Mouse (Mus musculus) kidney, embryonic 15.5 days (tissue): Measurements from ENCODE around the gene Slc35c2. TPM values are rescaled to one million over a fixed set of nuclear protein-coding genes. Genes with fewer than 3 reads are reported as not detected.

Source experiments
- ATAC-seq: fragments of 200-750 bp; cut with Nextera tagmentation; replicated peaks from 2 replicates; pipeline ENCODE4 v1.8.0; 2017; ENCODE audit warnings: moderate TSS enrichment; ENCODE audit not compliant: low FRiP score
- H3K27ac ChIP-seq: fragments of 300-500 bp; sonication (generic); 2 replicates; pipeline ENCODE4 v1.5.1; 2015; ENCODE audit warnings: mild to moderate bottlenecking, inconsistent platforms
- H3K27me3 ChIP-seq: fragments of 300-500 bp; sonication (generic); 2 replicates; pipeline ENCODE4 v1.6.1; 2015; ENCODE audit warnings: inconsistent platforms
- H3K36me3 ChIP-seq: fragments of 300-500 bp; sonication (generic); 2 replicates; pipeline ENCODE4 v1.6.1; 2015; ENCODE audit warnings: inconsistent platforms
- H3K4me1 ChIP-seq: fragments of 300-500 bp; sonication (generic); 2 replicates; pipeline ENCODE4 v1.6.1; 2015; ENCODE audit warnings: inconsistent platforms
- H3K4me2 ChIP-seq: fragments of 300-500 bp; sonication (generic); 2 replicates; pipeline ENCODE4 v1.6.1; 2015; ENCODE audit warnings: moderate library complexity, mild to moderate bottlenecking, inconsistent platforms
- H3K4me3 ChIP-seq: fragments of 300-500 bp; sonication (generic); replicated peaks from 2 replicates; pipeline ENCODE4 v1.5.1; 2015; ENCODE audit warnings: mild to moderate bottlenecking, inconsistent platforms
- H3K9ac ChIP-seq: fragments of 300-500 bp; sonication (generic); 2 replicates; pipeline ENCODE4 v1.6.1; 2015; ENCODE audit warnings: mild to moderate bottlenecking, inconsistent platforms
- H3K9me3 ChIP-seq: fragments of 300-500 bp; sonication (generic); replicated peaks from 2 replicates; pipeline ENCODE4 v1.6.1; 2016; ENCODE audit warnings: inconsistent platforms
- WGBS: fragments of 180-500 bp; shearing (Covaris S2); methylation state at CpG from one replicate; pipeline ENCODE4 v1.1.7; 2015; ENCODE audit warnings: mixed read lengths; 5-methylcytosine and 5-hydroxymethylcytosine counted together
- polyA plus RNA-seq: library from polyadenylated mRNA; unstranded; fragments of >200 nt; fragmentation: Nextera tagmentation; extraction: Ambion mirVana; gene quantifications from 2 replicates; pipeline ENCODE4 v1.2.1, GENCODE M21; 2015

Gene Slc35c2
- polyA plus RNA-seq, 1 experiment from 2014 or later = 53.7 TPM

GRCm38 (mm10) chr2:165270858-165271257 is 16.8 kb downstream of the Slc35c2 start:
- no peak overlapping the region for H3K27ac ChIP-seq
- ATAC-seq = no peak
- H3K9ac ChIP-seq = no peak overlapping the region
- H3K36me3 ChIP-seq = no peaks in the 10 kb centered on the region
- no peak overlapping the region for H3K4me2 ChIP-seq
- peaks cover 34% of the 10 kb centered on the region for H3K4me1 ChIP-seq
- no peak overlapping the region for H3K4me3 ChIP-seq
- H3K27me3 ChIP-seq = peaks cover 37% of the 10 kb centered on the region
- WGBS = 25% methylated on average over 7 of the region's 7 CpGs
- H3K9me3 ChIP-seq = no peaks in the 10 kb centered on the region

DNA sequence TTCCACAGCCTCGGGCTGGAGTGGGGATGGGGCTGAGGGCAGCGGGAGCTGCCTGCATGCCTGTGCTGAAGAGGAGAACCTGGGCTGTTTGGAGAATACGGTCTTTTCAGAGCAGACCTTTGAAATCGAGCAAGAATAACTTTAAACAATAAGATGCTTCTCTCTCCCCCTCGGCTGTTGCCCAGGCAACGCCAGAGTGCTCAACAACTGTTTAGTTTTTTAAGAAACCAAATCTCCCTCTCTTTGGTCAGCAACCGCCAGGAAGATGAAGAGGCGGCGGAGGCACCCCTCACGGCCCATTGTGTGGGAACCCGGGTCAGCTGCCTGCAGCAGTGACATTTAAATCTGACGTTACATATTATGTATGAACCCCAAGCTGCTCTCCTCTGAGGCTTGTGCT is 20.9 kb downstream of the Slc35c2 start:
- H3K9ac ChIP-seq = no peak overlapping the region
- H3K4me1 ChIP-seq = peaks cover 14% of the 10 kb centered on the region
- H3K4me2 ChIP-seq = no peak overlapping the region
- peaks cover 38% of the 10 kb centered on the region for H3K27me3 ChIP-seq
- H3K9me3 ChIP-seq = no peaks in the 10 kb centered on the region
- 6% methylated on average over 12 of the region's 12 CpGs for WGBS
- no peak overlapping the region for H3K27ac ChIP-seq
- H3K4me3 ChIP-seq = no peak overlapping the region
- no peak for ATAC-seq
- no peaks in the 10 kb centered on the region for H3K36me3 ChIP-seq

- H3K9ac ChIP-seq = no peak overlapping the region
- H3K4me3 ChIP-seq = no peak overlapping the region
- WGBS = 55% methylated on average over 7 of the region's 7 CpGs
- H3K27ac ChIP-seq = no peak overlapping the region
- ATAC-seq = no peak
- no peak overlapping the region for H3K4me2 ChIP-seq
- no peaks in the 10 kb centered on the region for H3K4me1 ChIP-seq
- peaks cover 52% of the 10 kb centered on the region for H3K27me3 ChIP-seq
- no peaks in the 10 kb centered on the region for H3K9me3 ChIP-seq
- H3K36me3 ChIP-seq = no peaks in the 10 kb centered on the region
These were observed 23.8 kb downstream of the Slc35c2 start for GRCm38 (mm10) chr2:165263861-165264260.

DNA sequence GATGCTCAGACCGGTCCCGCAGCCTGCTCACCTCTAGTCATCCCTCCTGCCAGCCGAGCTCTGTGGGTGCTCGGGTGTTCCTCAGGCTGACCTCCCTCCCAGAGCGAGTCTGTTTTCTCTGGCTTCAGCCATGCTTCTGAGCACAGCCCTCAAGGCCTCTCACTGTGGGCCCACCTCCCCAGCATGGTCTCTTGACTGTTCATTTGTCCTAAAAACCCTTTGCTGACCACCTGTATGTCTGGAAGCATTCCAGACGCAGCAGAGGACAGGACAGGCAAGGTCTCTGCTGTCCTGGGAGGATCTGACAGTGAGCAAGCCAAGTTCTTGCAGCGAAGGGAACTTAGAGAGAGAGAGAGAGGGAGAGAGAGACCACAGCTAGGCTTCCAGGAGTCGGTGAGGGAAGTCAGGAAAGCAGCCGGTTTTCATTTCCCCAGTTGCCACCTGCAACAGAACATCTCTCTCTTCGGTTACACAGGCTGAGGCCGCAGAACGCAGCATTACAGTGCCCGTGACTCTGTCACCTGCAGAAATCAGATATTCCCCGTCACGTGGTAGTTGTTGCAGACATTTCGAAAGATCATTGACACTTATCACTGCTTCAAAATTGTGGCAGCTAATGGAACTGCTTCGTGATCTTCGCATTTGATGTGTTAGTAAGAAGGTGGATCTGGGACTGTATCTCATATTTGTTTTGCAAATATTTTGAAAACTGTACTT is 25.2 kb downstream of the Slc35c2 start:
- Histone ChIP-seq H3K36me3 (no peaks in the 10 kb centered on the region), H3K9me3 (no peaks in the 10 kb centered on the region), H3K4me2 (no peak overlapping the region), H3K4me1 (no peaks in the 10 kb centered on the region), H3K4me3 (no peak overlapping the region), H3K9ac (no peak overlapping the region), H3K27me3 (peaks cover 53% of the 10 kb centered on the region), H3K27ac (no peak overlapping the region)
- ATAC-seq = no peak
- WGBS = 52% methylated on average over 18 of the region's 18 CpGs

DNA sequence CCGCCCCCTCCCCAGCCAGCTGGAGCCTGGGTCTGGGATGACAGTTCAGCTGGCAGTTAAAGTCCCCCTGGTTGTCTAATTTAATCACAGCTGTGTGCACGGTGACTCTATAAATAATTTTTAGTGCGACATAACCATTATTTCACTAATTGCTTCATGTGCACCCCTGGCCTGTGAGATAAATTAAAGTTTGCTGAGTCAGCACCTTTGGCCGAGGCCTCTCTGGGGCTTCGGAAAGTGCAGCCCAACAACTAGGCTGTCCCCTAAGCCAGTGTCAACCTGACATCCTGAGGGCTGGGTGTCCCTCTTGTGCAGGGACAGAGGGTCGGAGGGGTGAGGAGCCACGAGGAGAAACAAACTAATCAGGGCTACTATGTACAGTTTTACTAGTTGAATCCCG is 27.8 kb downstream of the Slc35c2 start:
- no peak overlapping the region for H3K4me2 ChIP-seq
- 0 out of 2 replicates have a peak, but pooled peaks cover 1% of the 10 kb centered on the region for H3K4me1 ChIP-seq
- peaks cover 63% of the 10 kb centered on the region for H3K27me3 ChIP-seq
- no peak overlapping the region for H3K4me3 ChIP-seq
- 51% methylated on average over 8 of the region's 8 CpGs for WGBS
- no peaks in the 10 kb centered on the region for H3K9me3 ChIP-seq
- no peak for ATAC-seq
- H3K27ac ChIP-seq = no peak overlapping the region
- H3K36me3 ChIP-seq = no peaks in the 10 kb centered on the region
- no peak overlapping the region for H3K9ac ChIP-seq

GRCm38 (mm10) chr2:165258321-165258720 is 29.3 kb downstream of the Slc35c2 start:
- 75% methylated on average over 6 of the region's 6 CpGs for WGBS
- H3K27me3 ChIP-seq = peaks cover 75% of the 10 kb centered on the region
- no peak for ATAC-seq

GRCm38 (mm10) chr2:165257151-165257834 is 30.4 kb downstream of the Slc35c2 start:
- Histone ChIP-seq H3K36me3 (no peaks in the 10 kb centered on the region), H3K9me3 (no peaks in the 10 kb centered on the region), H3K27me3 (peaks cover 78% of the 10 kb centered on the region), H3K9ac (no peak overlapping the region), H3K4me3 (no peak overlapping the region), H3K27ac (no peak overlapping the region), H3K4me1 (peaks cover 17% of the 10 kb centered on the region), H3K4me2 (no peak overlapping the region)
- no peak for ATAC-seq
- 54% methylated on average over 11 of the region's 11 CpGs for WGBS

More at GRCm38 (mm10) chr2:165258321-165258720, 29.3 kb downstream of the Slc35c2 start:
- H3K4me1 ChIP-seq = peaks cover 12% of the 10 kb centered on the region
- no peak overlapping the region for H3K4me2 ChIP-seq
- no peaks in the 10 kb centered on the region for H3K9me3 ChIP-seq
- H3K36me3 ChIP-seq = no peaks in the 10 kb centered on the region
- H3K27ac ChIP-seq = no peak overlapping the region
- H3K4me3 ChIP-seq = no peak overlapping the region
- no peak overlapping the region for H3K9ac ChIP-seq

DNA sequence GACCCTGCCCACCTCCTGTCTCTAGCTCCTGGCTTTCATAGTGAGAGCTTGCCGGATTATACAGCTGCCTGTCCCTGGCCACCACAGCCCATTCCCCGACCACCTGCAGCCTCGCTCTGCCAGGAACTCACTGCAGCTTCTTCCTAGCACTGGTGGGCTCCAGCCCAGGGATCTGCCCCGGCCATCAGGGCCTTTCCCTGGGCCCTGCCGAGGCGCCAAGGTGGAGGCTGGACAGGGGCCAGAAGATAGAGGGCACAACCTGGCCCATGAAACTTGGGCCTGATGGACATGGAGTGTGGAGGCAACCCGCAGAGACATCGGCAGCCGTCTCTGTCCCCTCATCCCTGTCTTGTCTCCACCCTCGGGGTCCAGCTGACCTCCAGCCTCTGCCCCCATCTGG is 31.5 kb downstream of the Slc35c2 start:
- peaks cover 19% of the 10 kb centered on the region for H3K4me1 ChIP-seq
- no peak overlapping the region for H3K4me3 ChIP-seq
- WGBS = 70% methylated on average over 10 of the region's 10 CpGs

DNA sequence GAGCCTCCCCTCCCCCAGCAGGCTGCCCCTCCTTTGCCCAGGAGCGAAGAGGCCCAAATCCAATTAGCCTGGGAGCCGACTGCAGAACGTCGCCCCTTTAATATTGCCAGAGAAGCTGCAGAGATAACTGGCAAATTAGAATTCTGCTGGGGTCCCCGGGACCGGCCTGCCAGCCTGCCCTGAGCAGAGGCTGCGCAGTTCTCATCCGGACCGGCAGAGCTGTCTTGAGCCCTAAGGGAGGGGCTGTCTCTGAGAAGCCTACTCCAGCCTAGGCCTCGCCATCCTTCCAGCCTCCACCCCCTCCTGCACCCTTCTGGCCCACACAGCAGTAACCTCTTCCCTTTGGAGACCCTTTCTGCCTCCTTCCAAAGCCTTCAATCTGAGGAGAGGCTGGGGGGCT is 33.8 kb downstream of the Slc35c2 start:
- Histone ChIP-seq H3K9ac (no peak overlapping the region), H3K27ac (no peak overlapping the region), H3K4me1 (peaks cover 19% of the 10 kb centered on the region), H3K36me3 (no peaks in the 10 kb centered on the region), H3K27me3 (peaks cover 78% of the 10 kb centered on the region), H3K4me3 (no peak overlapping the region), H3K9me3 (no peaks in the 10 kb centered on the region), H3K4me2 (no peak overlapping the region)
- WGBS = 18% methylated on average over 10 of the region's 10 CpGs
- no peak for ATAC-seq

More for the DNA sequence above, 31.5 kb downstream of the Slc35c2 start:
- Histone ChIP-seq H3K4me2 (no peak overlapping the region), H3K27me3 (peaks cover 76% of the 10 kb centered on the region), H3K27ac (no peak overlapping the region), H3K9ac (no peak overlapping the region), H3K9me3 (no peaks in the 10 kb centered on the region), H3K36me3 (no peaks in the 10 kb centered on the region)
- no peak for ATAC-seq

DNA sequence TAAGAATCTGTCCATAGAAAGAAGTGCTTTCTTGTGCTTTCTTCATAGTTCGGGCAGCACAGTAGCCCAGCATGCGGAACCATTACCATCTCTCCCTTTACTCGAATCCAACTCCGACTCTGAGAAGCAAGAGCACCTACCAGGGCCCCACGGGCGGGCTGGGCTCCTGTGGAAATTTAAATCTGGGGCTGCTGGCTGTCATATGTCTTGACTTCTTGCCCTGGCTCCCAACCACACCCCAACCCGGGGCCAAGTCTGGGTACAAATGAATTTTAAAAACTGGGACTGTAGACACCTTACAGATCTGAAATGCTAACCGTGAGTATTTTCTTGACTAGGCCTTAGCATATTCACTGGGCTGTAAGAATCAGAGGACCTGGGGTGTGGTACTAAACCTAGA is 34.4 kb downstream of the Slc35c2 start:
- Histone ChIP-seq H3K36me3 (no peaks in the 10 kb centered on the region), H3K4me3 (no peak overlapping the region), H3K27ac (no peak overlapping the region), H3K9ac (no peak overlapping the region), H3K27me3 (peaks cover 80% of the 10 kb centered on the region), H3K4me2 (no peak overlapping the region), H3K9me3 (no peaks in the 10 kb centered on the region), H3K4me1 (peaks cover 19% of the 10 kb centered on the region)
- WGBS = 72% methylated on average over 8 of the region's 8 CpGs
- no peak for ATAC-seq

DNA sequence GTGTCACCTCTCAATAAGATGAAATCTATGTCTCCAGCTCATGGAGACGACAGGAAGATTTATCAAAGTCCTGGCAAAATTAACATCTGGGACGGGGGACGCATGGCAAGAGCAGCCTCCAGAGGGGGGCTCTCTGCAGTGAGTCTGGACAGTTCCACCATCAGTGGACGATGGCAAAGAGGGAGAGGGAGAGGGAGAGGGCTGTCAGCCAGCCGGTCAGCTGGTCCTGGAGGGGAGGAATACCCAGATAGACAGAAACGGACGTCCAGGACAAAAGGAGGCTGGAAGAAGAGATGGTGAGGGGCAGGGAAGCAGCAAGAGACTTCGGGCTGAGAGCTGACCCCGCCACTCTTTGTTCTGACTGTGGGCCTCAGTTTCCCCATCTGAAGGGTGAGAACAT is 34.9 kb downstream of the Slc35c2 start:
- 38% methylated on average over 9 of the region's 9 CpGs for WGBS

DNA sequence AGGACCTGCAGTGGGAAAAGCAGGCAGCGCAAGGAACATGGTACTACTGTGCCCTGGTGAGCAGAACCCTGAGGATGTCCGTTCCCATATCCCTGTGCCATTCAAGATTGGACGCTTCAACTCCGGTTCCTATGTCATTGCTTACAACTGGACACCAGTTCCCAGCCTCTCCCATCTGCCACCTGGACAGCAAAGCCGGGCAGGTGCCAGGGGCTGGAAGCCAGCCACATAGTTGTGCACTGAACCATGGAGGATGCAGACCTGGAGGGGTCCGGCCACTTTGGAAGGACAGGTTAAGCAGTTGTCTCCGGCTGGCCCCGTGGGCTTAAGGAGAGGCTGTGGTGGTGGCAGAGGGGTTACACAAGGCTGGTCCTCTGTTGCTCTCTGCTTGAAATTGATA is 35.3 kb downstream of the Slc35c2 start:
- no peak overlapping the region for H3K4me2 ChIP-seq
- H3K36me3 ChIP-seq = no peaks in the 10 kb centered on the region
- no peak overlapping the region for H3K4me3 ChIP-seq
- no peak overlapping the region for H3K27ac ChIP-seq
- no peaks in the 10 kb centered on the region for H3K9me3 ChIP-seq
- ATAC-seq = no peak
- WGBS = 60% methylated on average over 8 of the region's 8 CpGs
- peaks cover 80% of the 10 kb centered on the region for H3K27me3 ChIP-seq
- no peak overlapping the region for H3K9ac ChIP-seq
- H3K4me1 ChIP-seq = peaks cover 19% of the 10 kb centered on the region

More for the DNA sequence above, 34.9 kb downstream of the Slc35c2 start:
- Histone ChIP-seq H3K9ac (no peak overlapping the region), H3K9me3 (no peaks in the 10 kb centered on the region), H3K4me3 (no peak overlapping the region), H3K36me3 (no peaks in the 10 kb centered on the region), H3K4me1 (peaks cover 19% of the 10 kb centered on the region), H3K27ac (no peak overlapping the region), H3K27me3 (peaks cover 80% of the 10 kb centered on the region), H3K4me2 (no peak overlapping the region)
- ATAC-seq = no peak
